Mouse (Mus musculus) heart, embryonic 14.5 days (tissue): Measurements from ENCODE around the gene Mylk. TPM values are rescaled to one million over a fixed set of nuclear protein-coding genes. Genes with fewer than 3 reads are reported as not detected.
A peak's percentile ranks its signal among the peaks of the same experiment; 100 is the strongest.
"Not testable (repeated sequence)": the region's sequence is repeated elsewhere in the genome, so short reads cannot be mapped to it uniquely, and the experiment has no call there.

Experiments used
- ATAC-seq: fragments of 200-750 bp; cut with Nextera tagmentation; 2 replicates; pipeline ENCODE4 v1.8.0; 2017; ENCODE audit warnings: low read depth, moderate TSS enrichment; ENCODE audit not compliant: insufficient number of reproducible peaks, insufficient read depth, low FRiP score
- H3K27ac ChIP-seq, 2 experiments: fragments of 200-500 bp in 1 of 2; fragments of 300-500 bp in 1 of 2; sonication (generic) in 1 of 2; replicated peaks in 1 of 2; 2 replicates each; pipeline ENCODE4 v1.5.1; 2012 to 2014; ENCODE audit warnings: low read depth in 2 of 2, low read length in 2 of 2, control low read depth in 1 of 2, mild to moderate bottlenecking in 1 of 2, mixed read lengths in 1 of 2; ENCODE audit not compliant: control insufficient read depth in 1 of 2, insufficient read depth in 1 of 2
- H3K27me3 ChIP-seq: fragments of 300-500 bp; sonication (generic); 2 replicates; pipeline ENCODE4 v1.6.1; 2014; ENCODE audit warnings: mild to moderate bottlenecking, low read length, control low read depth; ENCODE audit not compliant: control insufficient read depth, insufficient read depth
- H3K36me3 ChIP-seq: fragments of 300-500 bp; sonication (generic); 2 replicates; pipeline ENCODE4 v1.6.1; 2014; ENCODE audit warnings: mild to moderate bottlenecking, control low read depth, low read length, mixed read lengths; ENCODE audit not compliant: control insufficient read depth, insufficient read depth
- H3K4me1 ChIP-seq, 2 experiments: fragments of 200-500 bp in 1 of 2; fragments of 300-500 bp in 1 of 2; sonication (generic) in 1 of 2; 2 replicates each; pipeline ENCODE4 v1.6.1; 2012 to 2014; ENCODE audit warnings: low read length in 2 of 2, control low read depth in 1 of 2, mixed read lengths in 1 of 2; ENCODE audit not compliant: control insufficient read depth in 2 of 2, insufficient read depth in 2 of 2
- H3K4me2 ChIP-seq: fragments of 300-500 bp; sonication (generic); 2 replicates; pipeline ENCODE4 v1.6.1; 2014; ENCODE audit warnings: mild to moderate bottlenecking, low read length
- H3K4me3 ChIP-seq, 2 experiments: fragments of 200-500 bp in 1 of 2; fragments of 300-500 bp in 1 of 2; sonication (generic) in 1 of 2; 2 replicates each; pipeline ENCODE4 v1.5.1; 2012 to 2014; ENCODE audit warnings: low read length in 2 of 2, mild to moderate bottlenecking in 2 of 2, control low read depth in 1 of 2, low read depth in 1 of 2, moderate library complexity in 1 of 2; ENCODE audit not compliant: control insufficient read depth in 1 of 2, insufficient read depth in 1 of 2
- H3K9ac ChIP-seq: fragments of 300-500 bp; sonication (generic); 2 replicates; pipeline ENCODE4 v1.6.1; 2014; ENCODE audit warnings: mild to moderate bottlenecking, low read length
- H3K9me3 ChIP-seq: fragments of 300-500 bp; sonication (generic); 2 replicates; pipeline ENCODE4 v1.6.1; 2016; ENCODE audit warnings: low read length, control low read depth; ENCODE audit not compliant: control insufficient read depth
- WGBS: fragments of 180-500 bp; shearing (Covaris S2); extraction: QIAGEN DNeasy Blood & Tissue Kit; methylation state at CpG from one replicate; pipeline ENCODE4 v1.1.7; 2014; 5-methylcytosine and 5-hydroxymethylcytosine counted together
- polyA plus RNA-seq: library from polyadenylated mRNA; unstranded; fragments of >200 nt; fragmentation: Nextera tagmentation; extraction: Ambion mirVana; gene quantifications from 2 replicates; pipeline ENCODE4 v1.2.1, GENCODE M21; 2014

The Mylk gene
- 5.3 and 8.5 TPM in 2 replicates for polyA plus RNA-seq

GRCm38 (mm10) chr16:34745065-34745585 lies at the start of gene Mylk:
Mylk (plus strand) TSS chr16:34745210.
- ATAC-seq, result peak; percentile 81
- H3K9ac ChIP-seq, result peak within 1 kb of the TSS; percentile 64

GRCm38 (mm10) chr16:34698721-34699120 lies 46.3 kb upstream of the Mylk start:
- H3K27me3 ChIP-seq, H3K4me1 ChIP-seq, H3K4me3 ChIP-seq, H3K9me3 ChIP-seq, H3K27ac ChIP-seq, H3K9ac ChIP-seq, H3K4me2 ChIP-seq, ATAC-seq: not testable (repeated sequence)
- peaks cover 35% of the 10 kb centered on the region for H3K36me3 ChIP-seq
- 71% methylated on average over 3 of the region's 3 CpGs for WGBS

More at GRCm38 (mm10) chr16:34745065-34745585, at the start of gene Mylk:
- Histone ChIP-seq H3K27me3 (peaks cover 26% of the 10 kb centered on the region), H3K4me1 (peaks cover 0 to 6% of the 10 kb centered on the region in 2 experiments; a peak in 2 of 4 replicates), H3K9me3 (no peaks in the 10 kb centered on the region), H3K4me3 (peak within 1 kb of the TSS; percentile 39 to 47), H3K36me3 (no peaks in the 10 kb centered on the region), H3K27ac (no peak within 1 kb of the TSS), H3K4me2 (peak within 1 kb of the TSS; percentile 91)
- WGBS, result under 1% methylated on average over 48 of the region's 48 CpGs

GRCm38 (mm10) chr16:34700165-34700827 lies 44.7 kb upstream of the Mylk start:
- WGBS, result 17% methylated on average over 7 of the region's 7 CpGs
- peak; percentile 43; the same call in 1 of the 2 replicates for ATAC-seq
- no peak overlapping the region for H3K9ac ChIP-seq
- H3K4me3 ChIP-seq, result no peak overlapping the region
- H3K9me3 ChIP-seq, result no peaks in the 10 kb centered on the region
- H3K27me3 ChIP-seq, result no peaks in the 10 kb centered on the region
- peaks cover 44% of the 10 kb centered on the region for H3K36me3 ChIP-seq
- H3K4me1 ChIP-seq, result peaks cover 0 to 5% of the 10 kb centered on the region in 2 experiments; a peak in 2 of 4 replicates
- peak overlapping the region; percentile 13; the same call in 1 of the 2 replicates for H3K4me2 ChIP-seq
- no peak overlapping the region for H3K27ac ChIP-seq

- no peak overlapping the region for H3K9ac ChIP-seq
- no peaks in the 10 kb centered on the region for H3K27me3 ChIP-seq
- peaks cover 0 to 5% of the 10 kb centered on the region in 2 experiments; a peak in 2 of 4 replicates for H3K4me1 ChIP-seq
- 74% methylated on average over 6 of the region's 6 CpGs for WGBS
- H3K4me3 ChIP-seq, result no peak overlapping the region
- no peaks in the 10 kb centered on the region for H3K9me3 ChIP-seq
- no peak overlapping the region for H3K4me2 ChIP-seq
- no peak overlapping the region for H3K27ac ChIP-seq
- ATAC-seq, result no peak
- H3K36me3 ChIP-seq, result peaks cover 45% of the 10 kb centered on the region
These were observed 44.2 kb upstream of the Mylk start for GRCm38 (mm10) chr16:34700828-34701216.

GRCm38 (mm10) chr16:34706019-34706418 lies 39.0 kb upstream of the Mylk start:
- H3K36me3 ChIP-seq, result peaks cover 53% of the 10 kb centered on the region

GRCm38 (mm10) chr16:34706487-34706946 lies 38.5 kb upstream of the Mylk start:
- Histone ChIP-seq H3K9me3 (no peaks in the 10 kb centered on the region), H3K36me3 (peaks cover 51% of the 10 kb centered on the region), H3K4me3 (no peak overlapping the region), H3K9ac (no peak overlapping the region), H3K4me1 (no peaks in the 10 kb centered on the region), H3K27ac (no peak overlapping the region), H3K4me2 (no peak overlapping the region), H3K27me3 (no peaks in the 10 kb centered on the region)
- ATAC-seq, result no peak
- 68% methylated on average over 7 of the region's 7 CpGs for WGBS

More at GRCm38 (mm10) chr16:34706019-34706418, 39.0 kb upstream of the Mylk start:
- Histone ChIP-seq H3K27ac (no peak overlapping the region), H3K4me3 (no peak overlapping the region), H3K4me2 (no peak overlapping the region), H3K9me3 (no peaks in the 10 kb centered on the region), H3K9ac (no peak overlapping the region), H3K27me3 (no peaks in the 10 kb centered on the region), H3K4me1 (no peaks in the 10 kb centered on the region)
- 81% methylated on average over 2 of the region's 2 CpGs for WGBS
- ATAC-seq, result no peak

GRCm38 (mm10) chr16:34711481-34711880 lies 33.5 kb upstream of the Mylk start:
- no peak for ATAC-seq
- WGBS, result 81% methylated on average over 3 of the region's 3 CpGs

More at GRCm38 (mm10) chr16:34711481-34711880, 33.5 kb upstream of the Mylk start:
- Histone ChIP-seq H3K4me1 (no peaks in the 10 kb centered on the region), H3K27me3 (no peaks in the 10 kb centered on the region), H3K4me3 (no peak overlapping the region), H3K36me3 (peaks cover 51% of the 10 kb centered on the region), H3K4me2 (no peak overlapping the region), H3K9me3 (no peaks in the 10 kb centered on the region), H3K27ac (no peak overlapping the region), H3K9ac (no peak overlapping the region)
